Mouse (Mus musculus) testis, adult 2 months (tissue): ENCODE data around the gene Hpn. TPM values are rescaled to one million over a fixed set of nuclear protein-coding genes. Genes with fewer than 3 reads are reported as not detected.

ENCODE experiments used
- H3K27ac ChIP-seq: fragments of 200-500 bp; 2 replicates; pipeline ENCODE4 v1.5.1; 2012; ENCODE audit warnings: low read depth, low read length; ENCODE audit not compliant: control insufficient read depth, insufficient read depth
- H3K27me3 ChIP-seq: fragments of 200-500 bp; 2 replicates; pipeline ENCODE4 v1.6.1; 2012; ENCODE audit warnings: mild to moderate bottlenecking, low read length, moderate library complexity; ENCODE audit not compliant: control insufficient read depth, insufficient read depth
- H3K36me3 ChIP-seq: fragments of 200-500 bp; 2 replicates; pipeline ENCODE4 v1.6.1; 2012; ENCODE audit warnings: mild to moderate bottlenecking, low read length; ENCODE audit not compliant: control insufficient read depth, insufficient read depth
- H3K4me1 ChIP-seq: fragments of 200-500 bp; 2 replicates; pipeline ENCODE4 v1.6.1; 2012; ENCODE audit warnings: low read length; ENCODE audit not compliant: control insufficient read depth, insufficient read depth
- H3K4me3 ChIP-seq: fragments of 200-500 bp; 2 replicates; pipeline ENCODE4 v1.5.1; 2012; ENCODE audit warnings: low read depth, mild to moderate bottlenecking, low read length, moderate library complexity, mixed read lengths; ENCODE audit not compliant: control insufficient read depth
- CTCF ChIP-seq: fragments of 200-500 bp; IDR thresholded peaks from 2 replicates; pipeline ENCODE4 v1.5.1; 2012; ENCODE audit warnings: low read depth, mild to moderate bottlenecking, inconsistent platforms, low read length, moderate library complexity; ENCODE audit not compliant: control insufficient read depth, insufficient read depth, insufficient replicate concordance
- POLR2A ChIP-seq: fragments of 200-500 bp; IDR thresholded peaks from 2 replicates; pipeline ENCODE4 v1.6.1; 2012; ENCODE audit warnings: low read depth, mild to moderate bottlenecking, inconsistent platforms, low read length, moderate library complexity; ENCODE audit not compliant: control insufficient read depth
- polyA plus RNA-seq: library from polyadenylated mRNA; depleted of rRNA; stranded (reverse); fragments of >200 nt; gene quantifications from 2 replicates; pipeline ENCODE4 v1.2.3, GENCODE M21; 2012

The Hpn gene
- polyA plus RNA-seq, 1 experiment = 0.73 TPM

DNA sequence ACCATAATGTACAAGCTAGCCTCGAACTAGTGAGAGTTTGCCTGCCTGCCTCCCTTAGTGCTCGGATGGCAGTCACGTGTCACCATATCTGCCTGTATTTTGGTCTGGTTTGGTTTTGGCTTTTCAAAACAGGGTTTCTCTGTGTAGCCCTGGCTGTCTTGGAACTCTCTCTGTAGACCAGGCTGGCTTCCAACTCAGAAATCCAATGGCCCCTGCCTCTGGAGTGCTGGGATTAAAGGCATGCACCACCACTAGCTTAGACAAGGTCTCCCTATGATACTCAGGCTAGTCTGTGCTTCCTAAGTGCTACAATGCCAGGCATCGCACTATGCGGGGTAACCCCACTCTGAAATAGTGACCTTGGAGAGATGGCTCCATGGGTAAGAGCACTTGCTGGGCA, 5.3 kb downstream of the Hpn start:
- H3K4me1 ChIP-seq = no peaks in the 10 kb centered on the region
- H3K4me3 ChIP-seq = no peak overlapping the region
- no peak for TF ChIP-seq POLR2A
- no peak for TF ChIP-seq CTCF
- H3K27ac ChIP-seq = no peak overlapping the region
- H3K36me3 ChIP-seq = no peaks in the 10 kb centered on the region
- H3K27me3 ChIP-seq = no peaks in the 10 kb centered on the region

DNA sequence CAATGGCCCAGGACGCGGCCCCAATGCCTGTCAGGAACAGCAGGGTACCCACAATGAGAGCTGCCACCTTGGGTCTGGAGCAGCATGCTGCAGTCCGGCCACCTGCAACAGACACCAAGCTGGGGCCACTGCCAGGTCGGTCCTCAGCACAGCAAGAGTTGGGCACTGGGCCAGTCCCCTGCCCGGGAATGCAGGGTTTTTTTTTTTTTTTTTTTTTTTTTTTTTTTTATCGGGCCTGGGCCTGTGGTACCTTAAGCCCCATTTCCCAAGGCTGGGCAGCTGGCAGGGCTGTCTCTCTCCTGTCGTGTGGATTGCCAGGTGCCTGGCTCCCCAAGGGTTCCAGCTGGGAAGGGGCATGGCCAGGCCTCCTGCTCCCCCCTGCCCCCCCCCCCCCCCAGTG, 6.0 kb downstream of the Hpn start:
- TF ChIP-seq POLR2A = no peak
- TF ChIP-seq CTCF = no peak
- Histone ChIP-seq H3K36me3 (no peaks in the 10 kb centered on the region), H3K4me1 (no peaks in the 10 kb centered on the region), H3K4me3 (no peak overlapping the region), H3K27me3 (no peaks in the 10 kb centered on the region), H3K27ac (no peak overlapping the region)

- Histone ChIP-seq H3K4me3 (no peak overlapping the region), H3K27ac (no peak overlapping the region), H3K4me1 (no peaks in the 10 kb centered on the region), H3K36me3 (no peaks in the 10 kb centered on the region), H3K27me3 (no peaks in the 10 kb centered on the region)
- TF ChIP-seq POLR2A = no peak
- no peak for TF ChIP-seq CTCF
These were observed 7.3 kb downstream of the Hpn start for GRCm38 (mm10) chr7:31107781-31108180.

DNA sequence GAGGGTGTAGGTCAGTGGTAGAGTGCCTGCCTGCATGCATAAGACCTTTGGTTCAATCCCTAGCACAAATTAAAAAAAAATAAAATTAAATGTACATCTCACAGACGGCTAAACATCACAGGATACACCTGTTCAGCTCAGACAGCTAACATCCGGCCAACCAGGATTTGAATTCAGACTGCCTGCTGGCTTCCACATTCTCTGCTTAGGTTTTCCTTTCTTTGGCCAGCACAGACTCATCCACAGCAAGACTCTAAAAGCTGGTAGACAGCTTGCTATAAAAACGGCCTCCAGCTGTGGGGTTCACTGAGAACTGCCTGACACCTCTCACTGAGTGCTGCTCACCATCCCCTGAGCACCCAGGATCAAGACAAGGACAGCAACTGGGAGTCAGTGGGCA, 8.9 kb downstream of the Hpn start:
- Histone ChIP-seq H3K4me3 (no peak overlapping the region), H3K27ac (no peak overlapping the region), H3K36me3 (no peaks in the 10 kb centered on the region), H3K4me1 (no peaks in the 10 kb centered on the region), H3K27me3 (no peaks in the 10 kb centered on the region)
- TF ChIP-seq CTCF (no peak), POLR2A (no peak)

GRCm38 (mm10) chr7:31105061-31105768, 9.9 kb downstream of the Hpn start:
- Histone ChIP-seq H3K4me1 (no peaks in the 10 kb centered on the region), H3K4me3 (no peak overlapping the region), H3K27me3 (no peaks in the 10 kb centered on the region), H3K27ac (no peak overlapping the region), H3K36me3 (no peaks in the 10 kb centered on the region)
- TF ChIP-seq CTCF = peak; percentile 62; the same call in 1 of the 2 replicates
- no peak for TF ChIP-seq POLR2A

GRCm38 (mm10) chr7:31100786-31101185, 14.3 kb downstream of the Hpn start:
- no peaks in the 10 kb centered on the region; the same call in 1 of the 2 replicates for H3K4me1 ChIP-seq
- H3K36me3 ChIP-seq = no peaks in the 10 kb centered on the region
- H3K4me3 ChIP-seq = no peak overlapping the region
- H3K27me3 ChIP-seq = no peaks in the 10 kb centered on the region
- no peak overlapping the region for H3K27ac ChIP-seq
- no peak for TF ChIP-seq POLR2A
- no peak for TF ChIP-seq CTCF

GRCm38 (mm10) chr7:31099612-31099982, 15.5 kb downstream of the Hpn start:
- Histone ChIP-seq H3K27me3 (no peaks in the 10 kb centered on the region), H3K4me1 (no peaks in the 10 kb centered on the region; the same call in 1 of the 2 replicates), H3K27ac (no peak overlapping the region), H3K4me3 (no peak overlapping the region; the same call in 1 of the 2 replicates), H3K36me3 (no peaks in the 10 kb centered on the region)
- TF ChIP-seq CTCF = no peak; the same call in 1 of the 2 replicates
- no peak for TF ChIP-seq POLR2A
